Mouse (Mus musculus) activated CD4-positive, CD25-positive, alpha-beta regulatory T cell, adult 4 months (primary cell): ENCODE data around the gene Lrp2. TPM values are rescaled to one million over a fixed set of nuclear protein-coding genes. Genes with fewer than 3 reads are reported as not detected.
A peak's percentile ranks its signal among the peaks of the same experiment; 100 is the strongest.

Experiments used
- ATAC-seq: one replicate; pipeline ENCODE4 v1.8.0; 2017
- polyA plus RNA-seq, 2 experiments: library from polyadenylated mRNA; unstranded; fragments of 100-300 nt; shearing (Covaris generic); gene quantifications; one replicate each; pipeline ENCODE4 v1.2.1; 2017

The Lrp2 gene
- polyA plus RNA-seq, 2 experiments from 2014 or later, result 0.44 TPM; not detected in 1

GRCm38 (mm10) chr2:69396760-69397435 is 189.0 kb downstream of the Lrp2 start:
- no peak for ATAC-seq

GRCm38 (mm10) chr2:69395597-69396248 is 190.1 kb downstream of the Lrp2 start:
- no peak for ATAC-seq

GRCm38 (mm10) chr2:69393947-69394346 is 191.9 kb downstream of the Lrp2 start:
- no peak for ATAC-seq

- no peak for ATAC-seq
Observed at GRCm38 (mm10) chr2:69386118-69386871, 199.6 kb downstream of the Lrp2 start.

GRCm38 (mm10) chr2:69382838-69383237 is 203.0 kb downstream of the Lrp2 start:
- no peak for ATAC-seq

GRCm38 (mm10) chr2:69381740-69382139 is 204.1 kb downstream of the Lrp2 start:
- no peak for ATAC-seq

GRCm38 (mm10) chr2:69380281-69380680 is 205.6 kb downstream of the Lrp2 start, which contains the start of gene Dhrs9:
TSS of gene Dhrs9 (plus strand) at chr2:69380445.
- ATAC-seq, result peak; percentile 82

GRCm38 (mm10) chr2:69379801-69380200 is 206.1 kb downstream of the Lrp2 start:
- ATAC-seq, result no peak

- ATAC-seq, result no peak
Observed at GRCm38 (mm10) chr2:69376780-69377179, 209.1 kb downstream of the Lrp2 start.

Other genes starting within 250 kb of the Lrp2 start
- 1 to 10 TPM in 1 of 2 experiments, not detected in 1; 1.7 TPM for gene Abcb11, start 243.4 kb downstream of the Lrp2 start, polyA plus RNA-seq
- gene Dhrs9, start 205.6 kb downstream of the Lrp2 start, polyA plus RNA-seq, result not detected
- gene Bbs5, start 61.1 kb upstream of the Lrp2 start, polyA plus RNA-seq, result under 1 TPM; 0.62 to 0.70 TPM
- gene Klhl41, start 84.1 kb upstream of the Lrp2 start, polyA plus RNA-seq, result not detected
- 10 to 100 TPM in 1 of 2 experiments, 1 to 10 TPM in 1; 8.4 to 10.6 TPM for gene Fastkd1, start 127.5 kb upstream of the Lrp2 start, polyA plus RNA-seq
- gene Ppig, start 136.5 kb upstream of the Lrp2 start, polyA plus RNA-seq, result 100 to 1,000 TPM; 176 to 203 TPM
- gene Ccdc173, start 203.5 kb upstream of the Lrp2 start, polyA plus RNA-seq, result 1 to 10 TPM; 3.8 to 4.7 TPM
- gene Phospho2, start 203.6 kb upstream of the Lrp2 start, polyA plus RNA-seq, result 10 to 100 TPM; 44.8 to 47.8 TPM
- gene Klhl23, start 235.9 kb upstream of the Lrp2 start, polyA plus RNA-seq, result under 1 TPM in 1 of 2 experiments, not detected in 1; 0.34 TPM